Mouse (Mus musculus) kidney, adult 2 months (tissue): Measurements from ENCODE around the gene Rnf183. TPM values are rescaled to one million over a fixed set of nuclear protein-coding genes. Genes with fewer than 3 reads are reported as not detected.

Experiments
- DNase-seq: peaks from one replicate; pipeline ENCODE4 v3.0.0; 2021
- H3K27ac ChIP-seq: fragments of 200-500 bp; 2 replicates; pipeline ENCODE4 v1.5.1; 2012; ENCODE audit warnings: low read depth, low read length, control low read depth, inconsistent platforms; ENCODE audit not compliant: insufficient read depth
- H3K27me3 ChIP-seq: fragments of 200-500 bp; replicated peaks from 2 replicates; pipeline ENCODE4 v1.6.1; 2012; ENCODE audit warnings: mild to moderate bottlenecking, moderate library complexity, low read length, inconsistent platforms; ENCODE audit not compliant: control insufficient read depth, insufficient read depth
- H3K36me3 ChIP-seq: fragments of 200-500 bp; 2 replicates; pipeline ENCODE4 v1.6.1; 2012; ENCODE audit warnings: mild to moderate bottlenecking, moderate library complexity, low read length, inconsistent platforms; ENCODE audit not compliant: control insufficient read depth, insufficient read depth
- H3K4me1 ChIP-seq: fragments of 200-500 bp; 2 replicates; pipeline ENCODE4 v1.6.1; 2011; ENCODE audit warnings: low read length; ENCODE audit not compliant: control insufficient read depth, insufficient read depth
- H3K4me3 ChIP-seq: fragments of 200-500 bp; 2 replicates; pipeline ENCODE4 v1.5.1; 2011; ENCODE audit warnings: mild to moderate bottlenecking, low read depth, low read length, control low read depth; ENCODE audit not compliant: insufficient read depth
- CTCF ChIP-seq: fragments of 200-500 bp; conservative IDR thresholded peaks from 2 replicates; pipeline ENCODE4 v1.5.1; 2011; ENCODE audit warnings: low read depth, mild to moderate bottlenecking, control low read depth, low read length, moderate library complexity, mixed read lengths; ENCODE audit not compliant: insufficient read depth, insufficient read length
- POLR2A ChIP-seq: fragments of 200-500 bp; IDR thresholded peaks from one replicate; pipeline ENCODE4 v1.6.1; 2011; ENCODE audit warnings: low read depth, low read length, control low read depth
- WGBS: fragments of 180-500 bp; shearing (Covaris S2); methylation state at CpG from one replicate; pipeline ENCODE4 v1.1.7; 2018; 5-methylcytosine and 5-hydroxymethylcytosine counted together
- polyA plus RNA-seq: library from polyadenylated mRNA; depleted of rRNA; stranded (reverse); fragments of >200 nt; gene quantifications from 2 replicates; pipeline ENCODE4 v1.2.3, GENCODE M21; 2012

Gene Rnf183
- polyA plus RNA-seq, 1 experiment = 180 TPM

- Histone ChIP-seq H3K4me1 (peaks cover 11% of the 10 kb centered on the region), H3K27me3 (no peaks in the 10 kb centered on the region), H3K27ac (no peak overlapping the region), H3K4me3 (no peak overlapping the region), H3K36me3 (no peaks in the 10 kb centered on the region)
- no peak for DNase-seq
- whole genome bisulfite sequencing = 93% methylated on average over 2 of the region's 2 CpGs
- no peak for TF ChIP-seq CTCF
- TF ChIP-seq POLR2A = no peak
These were observed 37.0 kb upstream of the Rnf183 start for GRCm38 (mm10) chr4:62472071-62472470.

GRCm38 (mm10) chr4:62470598-62471051 is 35.6 kb upstream of the Rnf183 start, which contains the start of gene Wdr31:
Gene Wdr31, minus strand, starts transcription at chr4:62470896.
- peak; percentile 85 for DNase-seq
- Histone ChIP-seq H3K27me3 (no peaks in the 10 kb centered on the region), H3K4me3 (peak within 1 kb of the TSS; percentile 74), H3K4me1 (peaks cover 4% of the 10 kb centered on the region), H3K36me3 (no peaks in the 10 kb centered on the region), H3K27ac (no peak within 1 kb of the TSS)
- TF ChIP-seq CTCF (no peak), POLR2A (no peak)
- WGBS = under 1% methylated on average over 30 of the region's 30 CpGs

DNA sequence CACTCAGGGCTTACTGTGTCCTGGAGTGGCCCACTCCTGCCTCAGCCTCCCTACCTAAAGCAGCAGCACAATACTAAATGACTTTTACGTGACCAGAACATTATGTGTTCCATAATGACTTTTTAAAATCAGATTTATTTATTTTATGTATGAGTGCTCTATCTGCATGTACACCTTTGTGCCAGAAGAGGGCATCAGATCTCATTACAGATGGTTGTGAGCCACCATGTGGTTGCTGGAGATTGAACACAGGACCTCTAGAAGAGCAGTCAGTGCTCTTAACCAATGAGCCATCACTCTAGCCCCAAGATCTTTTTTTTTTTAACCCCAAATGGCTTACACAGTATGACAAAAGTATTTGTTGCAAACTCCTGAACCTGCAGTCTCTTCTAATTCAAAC is 33.1 kb upstream of the Rnf183 start:
- Histone ChIP-seq H3K4me1 (no peaks in the 10 kb centered on the region; the same call in 1 of the 2 replicates), H3K27ac (no peak overlapping the region), H3K27me3 (no peaks in the 10 kb centered on the region), H3K4me3 (no peak overlapping the region), H3K36me3 (no peaks in the 10 kb centered on the region)
- 93% methylated on average over 1 of the region's 1 CpGs for WGBS
- TF ChIP-seq CTCF (no peak), POLR2A (no peak)
- no peak for DNase-seq

DNA sequence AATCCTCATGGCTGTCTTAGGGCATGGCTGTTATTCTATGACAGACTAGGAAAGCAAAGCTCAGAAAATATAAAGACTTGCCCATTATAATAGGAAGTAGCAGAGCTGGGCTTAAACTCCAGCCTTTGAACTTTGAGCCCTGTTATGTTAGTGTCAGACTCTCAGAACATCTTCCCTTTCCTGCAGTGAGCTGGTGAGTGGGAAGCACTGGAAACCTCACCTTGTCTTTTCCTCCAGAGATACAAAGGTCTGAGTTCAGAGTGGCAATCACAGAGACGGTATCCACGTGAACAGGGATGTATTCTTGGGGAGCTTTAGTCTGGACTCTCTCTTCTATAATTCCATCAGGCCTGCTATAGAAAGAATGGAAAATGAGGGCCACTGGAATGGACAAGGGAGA is 28.1 kb upstream of the Rnf183 start:
- Histone ChIP-seq H3K36me3 (no peaks in the 10 kb centered on the region), H3K4me1 (peaks cover 4% of the 10 kb centered on the region; the same call in 1 of the 2 replicates), H3K4me3 (no peak overlapping the region), H3K27me3 (no peaks in the 10 kb centered on the region), H3K27ac (peak overlapping the region; percentile 81)
- no peak for TF ChIP-seq CTCF
- TF ChIP-seq POLR2A = no peak
- DNase-seq = peak; percentile 76
- 58% methylated on average over 2 of the region's 2 CpGs for WGBS

DNA sequence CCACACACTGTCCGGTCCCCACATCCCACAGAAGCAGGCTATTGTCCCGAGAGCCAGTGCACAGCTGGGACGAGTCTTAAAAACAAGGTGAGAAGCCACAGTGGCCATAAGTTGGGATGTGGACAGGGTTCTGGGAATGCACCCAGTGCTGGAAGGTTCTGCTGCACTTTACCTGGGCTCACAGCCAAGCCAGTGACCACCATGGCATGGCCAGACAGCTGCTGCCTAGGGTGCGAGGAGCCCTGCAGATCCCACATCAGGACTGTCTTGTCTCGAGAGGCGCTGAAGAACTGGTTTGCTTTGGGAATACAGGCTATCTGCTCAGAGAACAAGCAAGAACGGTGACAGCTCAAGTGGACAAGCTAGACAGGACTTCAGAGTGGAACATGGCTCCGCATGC is 25.3 kb upstream of the Rnf183 start:
- no peak overlapping the region for H3K27ac ChIP-seq
- TF ChIP-seq CTCF (no peak), POLR2A (no peak)
- no peak overlapping the region for H3K4me3 ChIP-seq
- H3K27me3 ChIP-seq = no peaks in the 10 kb centered on the region
- H3K4me1 ChIP-seq = peaks cover 4% of the 10 kb centered on the region; the same call in 1 of the 2 replicates
- no peak for DNase-seq
- 93% methylated on average over 8 of the region's 8 CpGs for WGBS
- no peaks in the 10 kb centered on the region for H3K36me3 ChIP-seq

- DNase-seq = no peak
- no peaks in the 10 kb centered on the region for H3K36me3 ChIP-seq
- H3K4me1 ChIP-seq = peaks cover 4% of the 10 kb centered on the region; the same call in 1 of the 2 replicates
- 71% methylated on average over 3 of the region's 3 CpGs for WGBS
- H3K27ac ChIP-seq = no peak overlapping the region
- no peak overlapping the region for H3K4me3 ChIP-seq
- H3K27me3 ChIP-seq = no peaks in the 10 kb centered on the region
- TF ChIP-seq CTCF (no peak), POLR2A (no peak)
These were observed 24.0 kb upstream of the Rnf183 start for GRCm38 (mm10) chr4:62459081-62459480.

GRCm38 (mm10) chr4:62454995-62455394 is 19.9 kb upstream of the Rnf183 start:
- 45% methylated on average over 5 of the region's 5 CpGs for WGBS
- Histone ChIP-seq H3K4me1 (peaks cover 13% of the 10 kb centered on the region; the same call in 1 of the 2 replicates), H3K27ac (no peak overlapping the region)

GRCm38 (mm10) chr4:62440986-62441385 is 5.9 kb upstream of the Rnf183 start:
- 42% methylated on average over 4 of the region's 4 CpGs for WGBS
- peaks cover 30% of the 10 kb centered on the region for H3K4me1 ChIP-seq

More at GRCm38 (mm10) chr4:62454995-62455394, 19.9 kb upstream of the Rnf183 start:
- TF ChIP-seq POLR2A = no peak
- peak; percentile 61 for TF ChIP-seq CTCF
- Histone ChIP-seq H3K4me3 (no peak overlapping the region), H3K36me3 (no peaks in the 10 kb centered on the region), H3K27me3 (no peaks in the 10 kb centered on the region)
- peak; percentile 58 for DNase-seq

More at GRCm38 (mm10) chr4:62440986-62441385, 5.9 kb upstream of the Rnf183 start:
- no peaks in the 10 kb centered on the region for H3K36me3 ChIP-seq
- H3K27ac ChIP-seq = peak overlapping the region; percentile 71
- TF ChIP-seq POLR2A (no peak), CTCF (no peak)
- no peaks in the 10 kb centered on the region for H3K27me3 ChIP-seq
- no peak for DNase-seq
- H3K4me3 ChIP-seq = no peak overlapping the region
